Mouse (Mus musculus) kidney, adult 9 months (tissue): ENCODE data around the gene Igfbp5.

Experiments used
- DNase-seq: peaks from one replicate; pipeline ENCODE4 v3.0.0; 2022

The Igfbp5 gene

DNA sequence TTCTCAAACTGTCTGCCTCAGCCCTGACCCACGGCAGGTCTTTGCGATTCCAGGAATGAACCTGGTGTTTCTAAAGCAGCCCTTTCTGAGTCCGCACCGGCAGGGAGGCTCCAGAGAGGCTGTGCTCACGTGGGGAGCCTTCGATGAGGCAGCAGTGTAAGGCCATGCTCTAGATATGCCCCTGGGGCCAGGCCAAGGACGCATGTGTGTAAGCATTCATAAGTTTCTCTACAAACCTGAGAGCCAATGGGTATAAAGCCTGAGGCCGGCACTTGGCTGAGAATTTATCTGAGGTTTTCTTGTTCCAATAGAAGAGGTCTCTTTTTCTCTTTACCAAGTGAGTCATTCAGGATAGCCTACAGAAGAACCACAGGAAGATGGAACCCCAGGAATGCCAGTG, 35.3 kb downstream of the Igfbp5 start:
- no peak for DNase-seq

GRCm38 (mm10) chr1:72833563-72833962, 41.1 kb downstream of the Igfbp5 start:
- no peak for DNase-seq

GRCm38 (mm10) chr1:72832715-72833153, 42.0 kb downstream of the Igfbp5 start:
- DNase-seq: peak; percentile 34

GRCm38 (mm10) chr1:72830485-72830884, 44.2 kb downstream of the Igfbp5 start:
- DNase-seq: no peak

- DNase-seq: no peak
Measured at GRCm38 (mm10) chr1:72828843-72829242, 45.8 kb downstream of the Igfbp5 start.

DNA sequence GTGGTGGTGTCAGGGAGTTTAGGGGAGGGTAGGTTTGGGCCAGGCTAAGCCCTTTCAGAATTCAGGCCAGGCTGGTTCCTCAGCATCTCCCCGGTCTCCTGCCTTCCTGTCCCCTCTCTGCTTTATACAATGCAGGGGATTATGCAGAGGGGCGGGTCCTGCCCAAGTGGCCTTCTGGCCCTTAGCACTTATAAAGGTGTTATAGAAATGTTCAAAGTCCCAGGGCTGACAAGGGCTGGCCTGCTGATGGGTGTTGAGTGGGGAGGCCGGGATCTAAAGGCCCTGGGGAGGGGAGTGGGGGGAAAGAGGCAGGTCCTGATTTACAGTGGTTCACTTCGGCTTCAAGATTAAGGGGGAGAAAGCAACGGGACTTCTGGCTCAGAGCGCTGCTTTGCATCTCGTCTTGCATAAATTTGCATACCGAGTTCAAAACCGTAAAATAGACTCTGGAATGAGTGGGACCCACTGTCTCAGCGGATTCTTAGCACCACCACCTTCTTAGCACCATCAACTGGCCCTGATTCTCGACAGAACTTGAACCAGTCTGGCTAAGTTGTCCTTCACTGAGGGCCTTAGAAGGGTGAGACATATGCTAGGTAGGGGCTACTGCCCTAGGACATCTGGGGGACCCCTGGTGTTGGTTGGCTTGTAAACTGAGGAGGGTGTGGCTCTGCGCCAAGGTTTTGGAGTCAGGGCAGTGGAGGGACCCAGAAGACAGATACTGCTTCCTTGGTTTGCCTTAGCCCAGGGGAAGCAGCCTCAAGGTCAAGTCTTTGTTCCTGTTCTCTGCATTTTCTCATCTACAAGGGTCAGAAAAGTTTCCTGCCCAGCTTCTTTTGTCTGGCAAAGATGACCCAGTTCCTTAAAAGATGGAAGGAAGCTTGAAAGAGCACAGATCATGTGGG, 47.0 kb downstream of the Igfbp5 start:
- no peak for DNase-seq

- no peak for DNase-seq
Measured at GRCm38 (mm10) chr1:72826931-72827330, 47.8 kb downstream of the Igfbp5 start.

- no peak for DNase-seq
Measured at GRCm38 (mm10) chr1:72826446-72826845, 48.2 kb downstream of the Igfbp5 start.

DNA sequence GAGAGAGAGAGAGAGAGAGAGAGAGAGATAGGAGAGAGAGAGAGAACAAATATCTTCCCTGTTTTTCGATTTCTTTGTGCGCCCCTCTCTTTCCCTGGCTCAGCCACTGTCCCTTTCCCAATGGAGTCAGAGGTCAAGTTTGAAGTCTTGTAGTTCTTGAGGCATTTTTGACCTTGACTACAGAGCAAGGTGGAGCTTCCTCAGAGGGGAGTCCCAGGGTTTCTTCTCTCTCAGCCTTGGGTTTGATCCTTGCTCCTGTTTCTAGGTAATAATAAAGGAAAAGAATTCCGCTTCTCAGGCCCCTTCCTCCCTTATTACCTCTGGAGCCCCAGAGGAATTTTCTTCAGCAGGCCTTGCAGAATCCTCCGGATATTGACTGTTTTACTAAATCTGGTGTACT, 48.8 kb downstream of the Igfbp5 start:
- no peak for DNase-seq

DNA sequence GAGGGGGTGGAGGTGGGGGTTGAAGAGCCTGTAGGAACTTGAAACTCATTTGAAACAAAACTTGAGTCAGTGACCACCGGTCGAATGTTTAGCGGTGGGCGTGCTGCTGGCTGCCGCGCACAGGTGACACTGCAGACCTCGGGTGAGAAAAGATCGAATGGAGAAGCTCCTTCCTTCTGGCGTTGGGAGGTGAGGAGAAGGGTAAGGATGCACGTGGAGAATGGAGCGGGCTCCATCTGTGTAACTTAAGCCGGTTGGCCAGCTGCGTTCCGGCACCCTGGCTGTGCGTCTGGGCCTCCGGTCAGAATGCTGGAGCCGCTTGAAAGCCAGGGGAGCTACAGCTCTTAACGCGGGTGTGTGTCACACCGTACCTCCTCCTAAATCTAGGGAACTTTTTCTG, 49.4 kb downstream of the Igfbp5 start:
- DNase-seq: no peak

- DNase-seq: no peak
Measured at GRCm38 (mm10) chr1:72824707-72825101, 50.0 kb downstream of the Igfbp5 start.

GRCm38 (mm10) chr1:72823751-72824706, 50.7 kb downstream of the Igfbp5 start, which contains the start of gene Igfbp2:
TSS of gene Igfbp2 (plus strand) at chr1:72824503.
- DNase-seq: peak; percentile 9

- no peak for DNase-seq
Measured at GRCm38 (mm10) chr1:72822893-72823292, 51.8 kb downstream of the Igfbp5 start.

GRCm38 (mm10) chr1:72819995-72820394, 54.7 kb downstream of the Igfbp5 start:
- no peak for DNase-seq

DNA sequence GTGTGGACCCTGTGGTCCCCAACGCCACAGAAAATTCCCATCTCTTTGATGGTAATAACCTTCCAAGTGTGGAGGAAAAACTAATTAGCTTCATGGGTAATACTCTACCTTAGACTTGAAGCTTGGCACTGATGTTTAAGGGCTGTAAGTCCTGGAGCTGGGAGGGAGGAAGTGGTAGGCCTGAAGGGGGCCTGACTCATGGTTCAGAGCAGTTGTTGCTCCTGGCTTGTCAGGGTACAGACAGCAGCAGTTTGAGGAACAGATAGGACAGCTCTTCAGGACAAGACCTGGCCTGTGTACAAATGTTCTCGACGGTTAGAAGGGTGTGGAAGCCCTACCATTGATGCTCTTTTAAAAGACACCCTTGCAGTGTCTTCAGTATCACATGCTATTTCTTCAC, 59.1 kb downstream of the Igfbp5 start:
- no peak for DNase-seq

- DNase-seq: no peak
Measured at GRCm38 (mm10) chr1:72815184-72815583, 59.5 kb downstream of the Igfbp5 start.

DNA sequence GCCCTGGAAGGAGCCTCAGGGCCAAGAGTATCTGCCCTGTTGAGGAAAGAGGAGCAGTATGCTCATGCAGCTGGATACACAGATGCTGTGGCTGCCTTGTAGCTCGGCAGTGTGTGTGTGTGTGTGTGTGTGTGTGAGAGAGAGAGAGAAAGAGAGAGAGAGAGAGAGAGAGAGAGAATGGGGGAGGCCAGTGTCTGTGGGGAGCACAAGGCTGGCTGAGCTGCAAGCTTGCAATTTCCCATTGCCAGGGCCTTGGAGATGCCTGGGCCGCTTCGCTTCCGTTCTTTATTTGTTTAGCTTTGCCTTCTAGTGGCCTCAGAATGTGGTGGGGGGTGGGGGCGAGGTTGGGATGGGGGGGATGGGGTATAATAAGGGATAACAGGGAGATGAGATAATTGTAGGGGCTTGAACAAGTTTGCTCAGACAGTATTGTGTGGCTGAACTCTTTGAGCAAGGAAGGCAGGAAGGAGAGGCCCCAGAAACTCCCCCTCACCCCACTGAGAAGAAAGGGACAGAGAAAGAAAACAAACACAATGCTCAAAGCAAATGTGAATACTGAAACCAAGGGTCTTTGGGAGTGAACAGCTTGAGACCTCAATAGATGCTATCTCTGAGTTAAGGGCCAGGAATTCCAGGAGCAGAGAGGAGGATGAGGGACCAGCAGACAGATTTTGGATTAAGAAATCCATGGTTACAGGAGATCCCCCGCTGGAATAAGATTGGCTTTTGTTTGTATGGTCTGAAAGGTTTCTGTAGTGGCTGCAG, 60.9 kb downstream of the Igfbp5 start:
- no peak for DNase-seq

DNA sequence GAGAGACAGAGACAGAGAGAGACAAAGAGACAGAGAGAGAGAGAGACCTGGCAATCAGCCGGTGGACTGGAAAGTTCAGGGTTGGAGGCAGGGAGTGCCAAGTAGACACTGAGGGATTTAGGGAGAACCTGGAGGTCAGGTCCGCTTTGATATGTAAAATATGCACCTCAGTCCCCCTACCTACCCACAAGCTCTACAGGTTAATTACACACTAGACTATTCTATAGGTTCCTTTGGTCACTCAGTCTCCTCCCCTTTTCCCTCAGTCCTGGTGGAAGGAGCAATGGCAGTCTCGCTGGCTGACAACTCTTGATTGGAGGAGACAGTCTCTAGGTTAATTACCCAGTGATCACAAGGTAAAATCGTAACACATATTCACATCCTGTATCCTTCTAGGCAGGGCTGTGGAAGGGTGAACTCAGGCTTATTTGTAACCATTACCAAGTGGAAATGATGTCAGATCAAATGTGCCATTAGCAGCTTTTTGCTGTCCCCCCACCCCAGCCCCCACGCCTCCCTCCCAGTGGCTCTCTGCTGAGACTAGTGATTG, 61.5 kb downstream of the Igfbp5 start:
- no peak for DNase-seq

GRCm38 (mm10) chr1:72811061-72811460, 63.6 kb downstream of the Igfbp5 start:
- DNase-seq: no peak

GRCm38 (mm10) chr1:72809951-72810675, 64.6 kb downstream of the Igfbp5 start:
- DNase-seq: no peak

DNA sequence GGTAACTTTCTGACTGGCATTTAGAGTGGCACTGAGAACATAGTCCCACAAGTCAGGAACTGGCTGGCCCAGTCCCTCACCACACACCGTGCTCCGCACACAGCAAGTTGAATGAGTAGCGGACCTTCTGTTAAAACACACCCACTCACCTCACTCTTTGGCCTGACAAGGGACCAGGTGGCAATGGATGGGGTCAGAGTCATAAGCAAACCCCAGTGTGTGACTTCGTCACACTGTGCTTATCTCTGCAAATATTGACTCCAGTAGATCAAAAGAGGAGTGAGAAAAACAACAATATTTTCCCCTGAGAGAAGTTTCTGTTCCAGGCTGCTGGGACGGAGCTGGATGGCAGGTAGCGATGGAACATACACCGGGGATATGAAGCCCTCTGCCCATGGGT, 65.4 kb downstream of the Igfbp5 start:
- DNase-seq: no peak
